Mouse (Mus musculus): ENCODE results near the gene Smarca5.
A peak's percentile ranks its signal among the peaks of the same experiment; 100 is the strongest.

Gene Smarca5

DNA sequence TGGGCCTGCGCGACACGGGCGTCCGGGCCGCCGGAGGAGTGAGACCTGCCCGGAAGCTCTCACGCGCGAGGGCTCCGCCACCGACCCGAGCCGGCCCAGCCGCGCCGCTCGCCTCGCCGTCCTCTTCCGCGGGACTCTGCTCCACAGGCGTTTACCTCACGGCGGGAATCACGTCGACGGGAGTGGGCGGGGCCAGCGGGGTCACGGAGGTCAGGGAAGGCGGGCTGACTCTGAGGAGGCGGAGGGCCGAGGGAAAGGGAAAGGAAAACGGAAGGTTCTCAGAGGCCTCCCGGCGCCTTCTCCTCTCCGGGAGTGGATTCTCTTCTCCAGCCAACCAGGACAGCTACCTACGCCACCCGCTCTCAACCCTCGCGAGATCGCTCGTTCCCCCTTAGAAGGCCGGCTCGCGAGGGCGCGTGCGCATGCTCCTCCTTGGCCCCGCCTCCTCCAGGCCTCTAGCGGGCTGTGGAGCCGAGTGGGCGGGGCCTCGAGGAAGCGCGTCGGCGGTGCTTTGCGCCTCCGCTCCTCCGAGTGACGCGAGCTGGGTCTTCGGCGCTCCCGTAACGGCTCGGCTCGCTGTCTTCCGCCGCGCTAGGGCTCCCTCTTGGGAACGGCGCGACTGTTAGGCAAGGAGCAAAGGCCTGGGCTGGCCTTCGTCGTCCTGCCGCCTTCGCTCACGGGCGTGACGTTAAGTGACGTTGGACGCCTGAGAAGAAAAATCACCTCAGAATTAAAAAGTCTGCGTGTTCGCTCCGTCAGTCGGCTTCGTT lies at the start of gene Smarca5:
Smarca5 (minus strand) TSS at position 343 of the 770 bp plus-strand sequence.
- DNase-seq (ENCODE audit: low read depth): peak; percentile 93

DNA sequence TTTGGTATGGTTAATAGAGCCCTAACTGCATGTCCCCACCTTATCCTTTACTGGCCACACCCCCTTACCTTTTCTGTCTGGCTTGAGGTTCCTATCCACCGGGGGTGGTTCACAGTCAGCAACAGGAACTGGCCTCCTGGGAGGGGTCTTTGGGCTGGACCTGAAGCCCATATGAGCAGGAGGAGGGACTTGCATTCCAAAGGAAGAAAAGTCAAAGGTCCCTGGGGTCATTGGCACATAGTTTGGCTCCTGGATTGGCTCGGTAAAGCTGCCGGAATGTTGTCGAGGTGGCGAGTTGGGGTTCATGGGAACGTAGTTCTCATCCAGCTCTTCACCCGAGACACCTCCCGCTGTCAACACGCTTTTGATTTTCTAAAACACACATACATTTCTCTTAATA lies 45.3 kb upstream of the Smarca5 start:
- no peak for DNase-seq (ENCODE audit: low read depth)

DNA sequence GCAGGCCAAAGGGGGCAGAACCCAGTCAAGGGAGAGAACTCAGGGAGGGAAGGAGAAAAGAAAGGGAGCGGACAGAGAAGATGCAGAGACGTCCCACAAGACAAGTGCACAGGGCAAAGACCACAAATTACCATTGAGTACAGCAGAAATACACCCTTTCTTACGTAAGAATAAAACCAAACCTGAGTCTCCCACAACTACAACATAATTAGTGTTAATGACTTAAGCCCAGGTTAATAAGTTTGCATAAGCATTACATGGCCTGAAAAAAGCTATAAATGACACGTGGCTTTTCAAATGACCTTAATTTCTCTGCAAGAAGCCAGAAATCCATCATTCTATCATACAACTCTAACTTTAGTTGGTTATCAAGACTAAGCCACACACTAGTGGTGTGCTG lies 44.0 kb upstream of the Smarca5 start:
- no peak for DNase-seq (ENCODE audit: low read depth)

DNA sequence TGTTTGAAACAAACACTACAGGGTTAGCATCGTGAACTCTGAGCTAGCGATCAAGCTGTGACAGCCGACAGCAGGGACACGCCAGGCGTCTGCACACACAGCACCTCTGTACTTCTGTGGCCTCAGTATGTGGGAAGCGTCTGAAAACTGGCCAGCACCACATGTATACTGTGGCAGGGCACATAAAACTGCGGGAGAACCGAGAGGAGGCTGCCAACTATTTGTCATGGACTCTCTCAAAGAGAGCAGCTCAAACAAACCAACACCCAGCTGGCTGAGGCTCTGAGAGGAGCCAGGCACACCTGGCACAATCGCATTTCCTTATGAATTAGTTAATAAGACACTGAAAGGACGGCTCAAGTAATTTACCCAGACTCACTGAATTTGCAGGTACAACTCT lies 42.0 kb upstream of the Smarca5 start:
- no peak for DNase-seq (ENCODE audit: low read depth)

- no peak for DNase-seq (ENCODE audit: low read depth)
Observed at GRCm38 (mm10) chr8:80780271-80780670, 41.0 kb upstream of the Smarca5 start.

- no peak for DNase-seq (ENCODE audit: low read depth)
Observed at GRCm38 (mm10) chr8:80776436-80776835, 37.1 kb upstream of the Smarca5 start.

GRCm38 (mm10) chr8:80772732-80773460 lies 33.6 kb upstream of the Smarca5 start:
- peak; percentile 71 for DNase-seq (ENCODE audit: low read depth)

GRCm38 (mm10) chr8:80768451-80768850 lies 29.2 kb upstream of the Smarca5 start:
- no peak for DNase-seq (ENCODE audit: low read depth)

DNA sequence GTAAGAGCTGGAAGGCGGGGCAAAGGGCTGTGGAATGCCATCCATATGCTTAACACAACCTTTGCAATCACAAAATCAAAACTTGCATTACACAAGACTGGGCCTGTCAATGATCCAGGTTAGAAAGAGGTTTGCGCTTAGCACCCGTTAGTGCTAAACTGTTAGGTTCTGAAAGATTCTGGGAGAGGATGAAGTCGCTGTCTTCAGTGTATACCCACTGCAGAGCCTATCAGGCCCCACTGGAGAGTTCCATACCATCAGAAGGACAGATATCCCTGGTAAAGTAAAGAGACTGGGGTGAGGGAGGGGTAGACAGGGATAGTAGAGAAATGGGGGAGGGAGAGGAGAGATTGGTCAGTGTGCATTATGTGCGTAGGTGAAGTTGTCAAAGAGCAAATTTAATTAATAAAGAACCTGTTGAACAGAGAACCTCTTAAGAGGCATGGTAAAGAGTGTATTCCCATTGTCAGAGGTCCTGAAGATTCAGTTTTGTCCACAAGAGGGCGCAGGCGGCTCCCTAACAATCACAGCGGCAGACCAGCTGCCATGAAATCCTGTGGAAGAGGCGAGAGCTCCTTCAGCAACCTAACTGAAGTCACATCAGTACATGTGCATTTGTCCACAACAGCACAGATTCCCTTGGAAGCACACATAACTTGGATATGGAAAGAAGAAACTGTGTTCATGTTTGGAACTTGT lies 13.9 kb upstream of the Smarca5 start:
- peak; percentile 93 for DNase-seq (ENCODE audit: low read depth)

DNA sequence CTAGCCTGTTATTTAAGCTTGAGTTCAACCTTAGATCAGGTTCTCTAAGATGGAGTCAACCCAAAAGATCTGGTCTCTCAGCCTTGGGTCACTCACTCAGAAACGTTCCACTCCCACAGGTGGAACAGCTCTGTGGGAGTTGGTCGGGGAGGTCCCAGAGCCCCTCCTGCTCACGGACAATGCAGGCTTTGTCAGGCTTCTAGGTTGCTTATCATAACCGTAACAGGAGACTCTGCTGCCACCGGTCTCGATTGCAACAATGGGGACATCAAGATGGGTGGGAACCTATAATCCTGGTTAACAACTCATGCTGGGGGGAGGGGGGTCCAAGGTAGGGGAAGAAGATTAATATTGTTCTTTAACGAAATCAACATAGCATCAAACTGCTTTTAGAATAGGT lies 13.1 kb upstream of the Smarca5 start:
- no peak for DNase-seq (ENCODE audit: low read depth)

- no peak for DNase-seq (ENCODE audit: low read depth)
Observed at GRCm38 (mm10) chr8:80749091-80749490, 9.8 kb upstream of the Smarca5 start.

DNA sequence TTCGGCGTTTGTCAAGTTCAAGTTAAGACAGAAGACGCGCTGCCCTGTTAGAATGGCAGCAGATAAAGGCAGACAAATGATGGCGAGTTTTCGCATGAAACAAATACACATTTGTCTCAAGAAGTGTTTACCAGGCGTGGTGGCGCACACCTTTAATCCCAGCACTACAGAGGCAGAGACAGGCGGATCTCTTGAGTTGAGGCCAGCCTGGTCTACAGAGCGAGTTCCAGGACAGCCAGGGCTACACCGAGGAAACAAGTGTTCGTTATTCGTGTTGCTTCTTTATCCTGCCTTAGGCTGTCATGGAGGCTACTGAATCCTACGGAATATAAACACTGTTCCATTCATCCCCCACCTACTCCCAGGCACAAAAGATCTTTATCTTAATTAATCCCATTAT lies 635 bp upstream of the Smarca5 start:
- DNase-seq (ENCODE audit: low read depth): no peak

- DNase-seq (ENCODE audit: low read depth): peak; percentile 74
Observed at GRCm38 (mm10) chr8:80738388-80739154, 726 bp downstream of the Smarca5 start.

- DNase-seq (ENCODE audit: low read depth): no peak
Observed at GRCm38 (mm10) chr8:80738046-80738387, 1.3 kb downstream of the Smarca5 start.

- no peak for DNase-seq (ENCODE audit: low read depth)
Observed at GRCm38 (mm10) chr8:80732326-80732725, 7.0 kb downstream of the Smarca5 start.

- DNase-seq (ENCODE audit: low read depth): no peak
Observed at GRCm38 (mm10) chr8:80714461-80714860, 24.8 kb downstream of the Smarca5 start.

GRCm38 (mm10) chr8:80710670-80711400 lies 28.5 kb downstream of the Smarca5 start:
- DNase-seq (ENCODE audit: low read depth): peak; percentile 51

DNA sequence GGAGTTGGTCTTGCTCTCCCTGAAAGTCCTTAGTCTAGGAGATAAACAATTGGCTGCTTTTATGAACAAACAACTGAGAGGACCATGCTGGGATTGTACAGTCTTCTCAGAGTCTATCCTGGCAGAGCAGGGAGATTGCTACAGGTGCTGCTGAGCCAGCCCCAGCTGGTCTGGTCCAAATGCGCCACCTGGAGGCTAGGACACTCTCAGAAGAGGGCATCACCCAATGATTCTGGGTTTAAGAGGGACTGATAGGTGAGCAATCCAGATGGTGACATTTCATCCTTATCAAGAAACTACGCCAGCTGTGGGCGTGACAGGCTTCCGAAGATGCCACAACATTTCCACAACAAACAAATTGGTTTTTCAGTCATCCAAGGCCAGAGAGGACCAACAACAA lies 51.2 kb downstream of the Smarca5 start:
- DNase-seq (ENCODE audit: low read depth): peak; percentile 64

DNA sequence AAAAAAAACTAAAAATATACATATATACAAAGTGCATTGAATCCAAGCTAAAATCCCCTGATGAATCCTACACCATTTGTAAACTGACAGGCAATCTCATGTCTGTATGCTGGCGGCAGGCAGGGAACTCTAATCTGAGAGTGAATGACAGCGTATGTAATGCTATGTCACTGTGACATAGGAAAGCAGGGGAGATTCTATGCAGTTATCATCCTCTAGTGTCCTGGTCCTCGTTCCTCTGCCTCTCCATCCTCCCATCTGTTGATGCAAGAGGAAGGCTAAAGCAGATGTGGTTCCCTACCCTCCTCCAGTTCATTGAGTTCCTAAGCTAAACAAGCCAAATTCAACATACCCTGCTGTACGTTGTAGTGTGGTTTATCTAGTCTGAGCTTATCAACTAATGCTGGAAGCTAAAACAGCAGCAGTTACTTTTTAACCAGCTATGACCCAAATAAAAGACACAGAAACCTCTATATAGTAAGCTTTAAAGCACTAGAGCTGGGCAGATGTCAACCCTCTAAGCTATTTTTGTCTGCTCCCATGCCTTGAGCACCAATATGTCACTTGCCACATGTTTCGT lies 55.5 kb downstream of the Smarca5 start:
- DNase-seq (ENCODE audit: low read depth): no peak

DNA sequence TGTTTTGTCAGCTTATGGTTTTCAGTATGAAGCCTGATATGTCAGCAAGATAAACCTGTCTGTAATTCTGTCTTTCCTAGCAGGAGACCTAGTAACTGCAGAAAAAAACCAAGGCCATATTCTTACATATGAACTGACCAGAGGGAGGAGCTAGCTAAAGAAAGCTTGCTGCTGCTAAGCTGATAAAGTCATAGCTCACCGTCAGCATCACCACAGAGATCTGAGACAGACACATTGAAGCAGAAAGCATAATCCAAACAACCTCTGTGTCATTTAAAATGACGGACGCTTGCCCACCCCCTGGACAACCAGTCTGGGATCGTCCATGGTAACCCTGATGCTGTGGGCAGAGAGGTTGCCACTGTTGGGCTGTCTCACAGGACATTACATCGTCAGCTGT lies 56.7 kb downstream of the Smarca5 start:
- no peak for DNase-seq (ENCODE audit: low read depth)

GRCm38 (mm10) chr8:80669277-80669901 lies 69.9 kb downstream of the Smarca5 start:
- no peak for DNase-seq (ENCODE audit: low read depth)
